Mouse (Mus musculus) ES-E14 (cell line): ENCODE measurements around the gene Foxo6.

Experiments
- CHD2 ChIP-seq: IDR thresholded peaks from 2 replicates; pipeline ENCODE4 v1.6.1; 2014; ENCODE audit warnings: mild to moderate bottlenecking, low read depth, low read length, inconsistent platforms
- MAFK ChIP-seq: IDR thresholded peaks from 2 replicates; pipeline ENCODE4 v1.6.1; 2014; ENCODE audit warnings: mild to moderate bottlenecking, low read depth, low read length, inconsistent platforms; ENCODE audit not compliant: insufficient read depth
- ZC3H11A ChIP-seq: IDR thresholded peaks from 2 replicates; pipeline ENCODE4 v1.6.1; 2012; ENCODE audit warnings: low read depth, mild to moderate bottlenecking, inconsistent platforms, low read length, borderline replicate concordance
- ZNF384 ChIP-seq: IDR thresholded peaks from 2 replicates; pipeline ENCODE4 v1.6.1; 2012; ENCODE audit warnings: low read depth, low read length, inconsistent platforms

DNA sequence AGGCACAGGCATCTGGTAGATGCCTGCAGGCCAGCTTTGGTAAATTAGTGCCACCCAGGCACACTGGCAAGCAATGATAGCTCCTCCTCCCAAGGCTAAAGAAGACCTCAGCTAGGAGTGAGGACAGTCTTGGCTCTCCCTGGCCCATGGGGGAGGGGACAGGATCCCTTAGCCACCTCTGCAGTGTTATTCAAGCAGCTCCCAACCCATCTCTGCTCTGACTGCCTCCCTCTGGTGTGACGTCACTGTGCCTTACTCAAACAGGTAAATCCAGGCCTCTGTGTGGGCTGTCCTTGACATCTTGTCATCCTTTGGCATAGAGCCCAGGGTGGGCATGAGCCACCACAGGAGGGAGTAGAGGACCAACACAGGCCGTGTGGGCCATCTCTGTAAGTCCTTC, 59.9 kb downstream of the Foxo6 start:
- TF ChIP-seq ZC3H11A (no peak), CHD2 (no peak), MAFK (no peak), ZNF384 (no peak)
